Mouse (Mus musculus) R1 (cell line): ENCODE data around the gene Slamf6.
A peak's percentile ranks its signal among the peaks of the same experiment; 100 is the strongest.
"Not testable (repeated sequence)": the region's sequence is repeated elsewhere in the genome, so short reads cannot be mapped to it uniquely, and the experiment has no call there.

Experiments used
- DNase-seq: peaks from one replicate; pipeline ENCODE4 v3.0.0-alpha.2; 2018; ENCODE audit warnings: low read depth, low spot score

Slamf6 gene

DNA sequence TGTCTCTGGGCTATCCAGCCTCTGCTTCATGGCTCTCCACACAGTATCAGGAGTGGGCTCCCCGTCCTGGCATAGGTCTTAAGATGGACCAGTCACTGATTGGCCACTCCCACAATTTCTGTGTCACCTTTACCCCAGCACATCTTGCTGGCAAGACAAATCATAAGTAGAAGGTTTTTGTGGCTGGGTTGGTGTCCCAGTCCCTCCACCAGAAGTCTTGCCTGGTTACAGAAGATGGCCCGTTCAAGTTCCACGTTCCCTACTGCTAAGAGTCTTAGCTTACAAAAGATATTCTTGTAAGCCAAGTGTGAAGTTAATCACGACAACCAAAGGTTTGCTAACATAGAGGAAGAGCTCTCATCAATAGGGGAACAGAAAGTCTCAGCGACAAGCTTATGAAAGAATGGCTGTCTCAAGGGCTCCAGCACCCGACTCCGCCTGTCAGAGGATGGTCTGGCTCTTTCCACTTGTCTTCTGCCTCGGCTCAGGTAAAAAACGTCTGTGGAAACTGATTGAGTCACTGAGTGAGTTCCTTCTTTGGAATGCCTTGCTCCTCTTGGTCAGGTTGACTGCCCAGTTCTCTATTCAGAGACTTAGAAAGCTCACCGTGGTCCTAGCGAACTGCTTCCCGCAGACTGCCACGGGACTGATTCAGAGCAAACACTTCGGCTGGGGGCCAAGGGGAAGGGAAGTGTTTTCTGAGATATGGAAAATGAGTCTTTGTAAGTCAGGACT, at the start of gene Slamf6:
TSS of gene Slamf6 (plus strand) at position 211 of the 735 bp plus-strand sequence.
- no peak for DNase-seq

DNA sequence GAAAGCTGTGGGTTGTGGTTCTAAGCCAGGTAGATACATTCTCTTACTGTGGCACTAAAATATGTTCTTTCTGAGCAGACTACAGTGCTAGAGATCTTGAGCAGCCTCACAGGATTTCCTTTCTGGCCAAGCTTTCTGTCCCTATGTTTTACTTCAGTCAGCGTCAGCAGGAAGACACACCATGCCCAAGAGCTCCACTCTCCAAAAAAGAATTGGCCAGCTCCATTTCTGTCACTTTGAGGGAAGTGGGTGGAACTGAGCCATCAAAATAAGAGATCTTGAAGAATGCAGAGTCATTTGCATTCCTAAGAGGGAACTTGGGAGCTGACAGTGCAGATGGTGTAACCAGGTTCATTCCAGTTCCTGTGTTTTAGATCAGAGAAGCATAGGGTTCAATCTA, 30.3 kb upstream of the Slamf6 start:
- no peak for DNase-seq

DNA sequence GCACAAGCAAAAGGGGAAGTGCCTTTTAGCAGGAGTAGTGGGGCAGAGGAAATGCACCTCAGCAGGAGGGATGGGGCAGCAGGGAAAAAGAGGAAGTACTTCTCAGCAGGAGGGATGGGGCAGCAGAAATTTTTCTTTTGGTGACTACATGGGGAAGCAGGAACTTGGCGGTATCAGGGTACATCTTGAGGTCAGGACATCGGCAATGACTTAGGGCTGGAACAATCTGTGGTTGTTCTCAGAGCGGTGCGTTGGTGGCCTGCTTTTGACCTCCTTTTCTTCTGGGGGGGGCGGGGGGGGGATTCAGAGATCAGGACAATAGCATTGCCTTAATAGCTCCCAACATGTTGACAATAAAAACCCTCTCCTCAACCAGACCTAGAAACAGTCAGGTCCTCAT, 22.0 kb upstream of the Slamf6 start, which contains the start of gene Gm10521:
TSS of gene Gm10521 (plus strand) at position 301 of the 400 bp plus-strand sequence.
- not testable (repeated sequence) for DNase-seq

DNA sequence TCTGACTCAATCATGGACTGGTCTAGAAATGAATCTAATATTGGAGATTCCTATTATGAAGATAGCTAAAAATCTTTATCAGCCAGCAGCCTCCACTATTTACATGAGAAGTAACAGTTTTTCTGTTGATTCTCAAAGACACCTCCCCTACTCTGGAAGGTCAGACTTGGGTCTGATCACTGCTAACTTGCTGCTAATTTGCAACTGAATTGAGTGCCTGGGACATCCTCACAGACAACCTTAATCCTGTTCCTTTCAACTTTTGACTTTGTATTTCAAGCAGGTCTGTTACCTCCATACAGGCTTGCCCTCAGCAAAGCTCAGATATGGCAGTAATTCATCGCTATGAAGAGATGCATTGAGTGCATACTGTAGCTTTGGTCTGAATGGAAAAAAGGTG, 13.3 kb upstream of the Slamf6 start:
- peak; percentile 61 for DNase-seq

DNA sequence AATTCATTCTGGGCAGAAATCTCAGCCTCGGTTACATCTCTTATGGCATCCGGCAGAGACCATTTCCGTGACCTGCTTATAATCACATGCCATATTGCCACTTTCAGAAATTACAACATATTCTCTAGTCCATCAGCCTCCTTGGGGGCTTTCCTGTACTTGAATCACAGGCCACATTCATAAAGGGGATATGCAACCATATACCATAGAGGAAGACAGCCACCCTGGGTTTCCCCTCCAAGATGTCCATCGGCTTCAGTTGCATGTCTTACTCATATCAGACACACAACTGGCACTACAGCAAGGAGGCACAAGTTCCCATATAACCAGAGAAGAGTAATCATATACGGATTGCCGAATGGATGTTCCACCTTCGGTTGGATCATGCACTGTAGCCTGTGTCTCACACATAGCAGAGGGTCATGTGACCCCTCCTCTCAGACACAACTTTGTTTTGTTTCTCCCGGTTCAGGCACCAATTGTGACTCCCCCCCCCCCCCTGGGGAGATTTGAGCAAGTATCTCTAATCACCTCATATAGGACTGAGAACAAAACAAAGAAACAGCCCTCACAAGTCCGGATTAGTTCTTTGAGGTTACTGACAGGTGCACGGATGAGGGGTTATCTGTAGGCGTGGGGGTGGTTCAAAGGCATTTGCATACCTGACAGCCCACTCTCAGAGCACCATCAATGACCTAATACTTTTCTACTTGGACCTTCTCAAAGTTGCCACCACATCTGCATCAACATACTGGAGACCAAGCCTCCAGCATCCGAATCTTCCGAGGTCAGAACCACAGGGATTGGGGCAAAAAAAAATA, 1.5 kb upstream of the Slamf6 start:
- DNase-seq: no peak

DNA sequence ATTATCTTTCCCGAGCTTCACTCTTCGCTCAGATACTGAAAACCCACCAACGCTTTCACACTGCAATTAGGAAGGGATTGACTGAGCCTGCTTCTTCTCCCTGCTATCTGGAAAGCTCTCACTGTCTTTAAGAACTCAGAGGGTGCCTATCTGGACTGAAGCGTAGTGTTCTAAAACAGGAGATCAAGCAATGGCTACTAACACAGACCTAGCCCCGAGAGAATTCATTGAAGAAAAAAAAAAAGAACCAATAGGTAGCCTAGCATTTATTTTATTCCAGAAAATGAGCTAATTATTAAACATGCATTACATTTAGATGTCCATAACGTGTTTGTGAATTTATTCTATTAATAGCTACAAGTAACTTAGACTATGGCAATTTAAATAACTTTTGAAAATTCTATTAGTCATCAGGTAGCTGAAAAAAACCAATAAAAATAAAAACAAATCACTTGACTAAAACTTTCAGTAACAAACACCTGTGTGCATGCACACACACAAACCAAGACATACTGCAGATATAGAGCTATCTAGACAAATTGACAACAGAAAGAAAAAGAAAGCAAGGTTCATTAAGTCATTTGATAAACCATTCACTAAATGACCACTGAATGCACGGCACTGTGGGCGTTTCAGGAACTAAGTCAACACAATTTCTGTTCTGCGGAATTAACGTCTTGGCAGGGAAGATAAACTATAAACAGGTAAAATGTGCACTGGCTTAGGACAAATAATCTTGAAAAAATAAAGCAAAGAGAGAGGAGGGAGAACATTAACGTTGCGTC, 1.0 kb downstream of the Slamf6 start:
- DNase-seq: no peak

DNA sequence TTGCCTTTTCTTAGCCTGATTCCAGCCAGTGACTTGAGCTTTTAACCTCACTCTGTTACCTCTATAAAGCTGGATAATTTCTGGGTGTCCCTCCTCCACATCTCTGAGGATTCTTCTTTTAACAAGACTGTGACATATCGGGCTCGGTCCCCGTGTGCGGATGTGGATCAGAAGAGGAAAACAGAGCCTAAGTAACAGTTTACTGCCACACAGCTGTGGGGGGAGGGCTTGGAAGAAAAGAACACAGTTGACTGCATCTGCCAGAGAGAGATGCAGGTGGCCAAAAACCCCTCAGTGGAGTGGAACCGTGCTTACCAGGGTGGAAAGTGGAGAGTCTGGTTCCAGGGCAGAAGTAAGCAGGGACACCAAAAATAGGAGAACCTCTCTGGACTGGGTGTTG, 1.9 kb downstream of the Slamf6 start:
- no peak for DNase-seq

DNA sequence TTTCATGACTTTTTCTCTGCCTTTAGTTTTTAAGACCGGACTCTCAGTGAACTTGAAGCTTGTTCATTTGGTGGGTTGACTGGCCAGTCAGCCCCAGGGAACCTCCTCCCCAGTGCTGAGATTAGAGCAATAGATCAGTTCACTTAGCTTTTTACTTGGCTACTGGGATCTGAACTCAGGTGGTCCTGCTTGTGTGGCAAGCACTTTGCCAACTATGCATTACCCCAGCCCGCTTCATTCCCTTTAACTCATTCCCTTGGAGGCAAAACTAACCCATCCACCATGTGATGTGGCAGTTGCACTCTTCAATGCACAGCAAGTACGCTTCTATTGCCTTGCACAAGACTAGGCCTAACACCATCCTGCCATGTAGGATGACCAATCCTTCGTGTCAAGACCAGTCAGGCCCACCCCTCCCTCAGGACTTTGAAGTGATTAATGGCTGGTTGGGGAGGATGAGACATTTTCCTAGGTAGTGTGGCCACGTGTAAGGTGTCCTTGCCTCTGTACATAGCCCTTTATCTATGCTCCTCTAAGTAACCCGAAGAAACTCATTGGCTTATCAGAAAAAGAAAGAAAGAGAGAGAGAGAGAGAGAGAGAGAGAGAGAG, 2.7 kb downstream of the Slamf6 start:
- no peak for DNase-seq

DNA sequence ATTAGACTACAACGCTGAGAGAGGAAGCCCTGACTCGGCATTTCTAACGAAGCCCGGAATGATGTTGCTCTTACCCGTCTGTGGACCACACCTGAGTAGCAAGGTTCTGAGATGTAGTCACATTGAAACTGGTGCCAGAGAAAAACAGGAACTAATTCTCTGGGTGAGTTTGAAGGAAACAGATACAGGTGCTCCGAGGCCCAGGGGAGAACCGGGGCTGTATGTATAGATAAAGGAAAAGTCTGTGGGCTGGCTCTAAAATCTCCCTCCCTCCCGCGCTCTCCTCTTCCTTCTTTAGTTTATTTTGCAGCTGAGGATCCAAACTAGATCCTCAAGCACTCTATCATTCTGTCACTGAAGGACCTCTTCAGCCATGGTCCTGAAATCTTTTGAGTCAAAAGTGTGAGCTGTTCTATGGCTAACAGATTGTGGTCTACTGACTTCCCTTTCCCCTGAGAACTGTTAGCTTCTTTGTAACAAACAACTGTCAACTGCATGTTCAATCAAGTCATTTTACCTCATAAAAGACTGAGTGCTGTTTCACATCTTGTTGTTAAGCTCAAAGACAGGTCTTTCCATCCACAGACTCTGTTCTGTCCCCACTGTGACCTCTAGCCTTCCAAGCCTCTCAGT, 3.8 kb downstream of the Slamf6 start:
- no peak for DNase-seq

DNA sequence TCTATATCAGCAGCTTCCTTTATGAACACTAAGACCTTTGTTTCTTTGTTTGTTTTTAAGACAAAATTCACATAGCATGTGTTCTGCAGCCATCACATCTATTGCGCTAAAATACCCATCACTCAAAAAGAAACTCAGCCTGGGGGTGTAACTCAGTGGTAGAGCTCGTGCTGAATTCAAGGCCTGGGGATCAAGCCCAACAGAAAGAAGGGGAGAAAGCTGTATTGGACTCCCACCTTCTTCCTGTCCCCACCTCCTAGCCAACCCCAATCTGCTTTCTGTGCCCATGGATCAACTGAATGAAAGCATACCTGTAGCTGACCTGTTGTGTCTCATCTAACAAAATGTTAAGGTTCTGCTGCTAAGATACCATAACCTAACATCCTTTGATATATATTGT, 4.3 kb downstream of the Slamf6 start:
- DNase-seq: no peak

DNA sequence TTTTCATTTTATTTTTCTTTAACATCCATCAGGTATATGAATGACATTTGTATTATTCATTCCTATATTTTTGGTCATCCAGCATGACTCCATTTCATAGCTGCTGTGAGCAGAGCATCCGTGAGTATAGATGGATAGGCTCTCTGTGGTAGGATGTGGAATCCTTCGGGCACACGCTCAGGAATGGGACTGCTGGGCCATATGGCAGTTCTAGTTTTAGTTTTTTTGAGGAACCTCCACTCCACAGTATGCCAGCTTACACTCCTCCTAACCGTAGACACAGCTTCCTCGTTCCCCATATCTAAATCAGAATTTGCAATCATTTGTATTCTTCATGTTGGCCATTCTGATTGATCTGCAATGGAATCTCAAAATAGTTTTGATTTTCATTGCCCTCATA, 5.5 kb downstream of the Slamf6 start:
- DNase-seq: no peak

DNA sequence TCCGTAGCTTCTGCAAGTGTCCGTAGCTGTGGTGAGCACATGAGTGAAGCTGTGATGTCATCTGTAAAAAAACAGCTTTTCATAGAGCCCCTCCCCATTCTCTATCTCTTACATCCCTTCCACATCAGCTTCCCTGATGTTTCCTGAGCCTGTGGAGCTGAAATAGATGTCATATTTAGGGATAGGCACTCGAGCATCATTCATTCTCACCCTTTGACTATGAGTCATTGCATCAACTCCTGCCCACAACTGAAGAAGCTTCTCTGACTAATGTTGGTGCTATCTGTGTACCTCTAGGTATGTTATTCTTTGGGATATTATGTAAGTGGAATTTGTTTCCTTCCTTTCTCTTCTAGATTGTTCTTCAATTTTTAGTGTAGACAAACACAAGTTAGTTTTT, 7.6 kb downstream of the Slamf6 start:
- DNase-seq: no peak

DNA sequence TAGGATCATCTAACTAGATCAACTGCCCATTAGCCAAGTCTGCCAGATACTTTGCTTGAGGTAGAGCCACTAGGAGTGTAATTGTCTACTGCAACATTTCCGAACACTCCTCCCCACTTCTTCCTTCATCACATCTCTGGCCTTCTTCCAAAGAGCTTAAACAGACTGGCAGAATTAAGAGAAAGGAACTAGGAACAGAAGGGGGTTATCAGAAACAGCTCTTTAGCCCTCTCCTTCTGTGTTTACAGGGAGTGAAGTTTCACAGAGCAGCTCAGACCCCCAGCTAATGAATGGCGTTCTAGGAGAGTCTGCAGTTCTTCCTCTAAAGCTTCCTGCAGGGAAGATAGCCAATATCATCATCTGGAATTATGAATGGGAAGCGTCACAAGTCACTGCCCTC, 16.5 kb downstream of the Slamf6 start:
- DNase-seq: no peak

DNA sequence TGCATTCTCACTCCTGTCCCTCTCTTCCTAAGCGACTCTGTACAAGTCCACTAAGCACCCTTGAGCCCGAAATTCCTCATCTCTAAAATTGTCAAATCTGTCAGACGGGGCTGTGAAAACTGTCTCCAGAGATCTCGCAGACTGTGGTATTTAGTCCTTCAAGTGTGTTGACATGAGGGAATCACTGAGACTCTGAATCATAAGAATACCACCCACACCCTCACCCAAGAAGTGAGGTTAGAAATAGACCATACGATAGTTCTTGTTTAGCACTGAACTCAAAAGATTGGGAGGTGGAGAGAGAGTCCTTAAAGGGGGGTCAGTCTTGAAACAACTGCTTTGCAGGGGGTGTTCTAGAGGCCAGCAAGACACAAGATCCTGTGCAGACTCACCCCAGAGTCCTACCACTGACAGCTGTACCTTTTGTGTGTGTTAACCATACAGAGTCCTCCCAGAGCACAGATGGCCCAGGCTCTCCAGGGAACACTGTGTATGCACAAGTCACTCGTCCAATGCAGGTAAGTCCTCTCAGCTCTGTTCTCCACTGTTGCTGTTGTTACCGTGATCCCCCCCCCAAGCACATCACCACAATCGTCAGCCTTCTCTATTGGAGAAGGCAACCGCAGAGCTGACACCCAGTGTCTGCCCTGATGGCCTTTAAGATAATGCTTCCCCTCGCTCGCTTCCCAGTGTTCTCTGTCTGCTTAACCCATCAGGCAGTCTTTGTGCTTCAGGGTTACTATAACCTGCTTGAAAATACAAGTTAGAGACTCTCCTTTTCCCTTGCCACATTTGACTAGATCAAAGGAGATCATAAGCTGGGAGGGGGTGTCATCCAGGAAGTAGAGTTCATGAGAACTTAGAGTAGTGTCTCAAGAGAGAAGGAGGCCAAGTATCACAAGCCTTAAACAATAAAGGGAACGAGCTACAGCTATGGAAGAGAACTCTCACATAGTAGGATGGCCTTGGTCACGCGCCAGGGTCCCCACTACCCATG, 21.9 kb downstream of the Slamf6 start:
- DNase-seq: no peak

DNA sequence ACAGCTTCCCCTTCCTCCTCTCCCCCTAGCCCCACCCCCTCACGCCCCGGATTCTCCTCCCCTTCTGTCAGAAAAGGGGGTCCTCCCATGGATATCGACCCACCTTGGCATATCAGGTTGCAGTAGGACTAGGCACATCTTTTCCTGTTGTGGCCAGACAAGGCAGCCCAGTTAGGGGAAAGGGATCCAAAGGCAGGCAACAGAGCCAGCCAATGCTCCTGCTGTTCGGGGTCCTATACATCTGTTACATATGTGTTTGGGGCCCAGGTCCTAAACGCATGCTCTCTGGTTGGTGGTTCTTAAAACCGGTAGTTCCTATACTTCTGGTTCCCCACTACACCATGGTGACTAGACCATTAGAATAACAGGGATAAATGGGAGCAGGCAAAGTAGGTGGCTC, 23.3 kb downstream of the Slamf6 start:
- no peak for DNase-seq

DNA sequence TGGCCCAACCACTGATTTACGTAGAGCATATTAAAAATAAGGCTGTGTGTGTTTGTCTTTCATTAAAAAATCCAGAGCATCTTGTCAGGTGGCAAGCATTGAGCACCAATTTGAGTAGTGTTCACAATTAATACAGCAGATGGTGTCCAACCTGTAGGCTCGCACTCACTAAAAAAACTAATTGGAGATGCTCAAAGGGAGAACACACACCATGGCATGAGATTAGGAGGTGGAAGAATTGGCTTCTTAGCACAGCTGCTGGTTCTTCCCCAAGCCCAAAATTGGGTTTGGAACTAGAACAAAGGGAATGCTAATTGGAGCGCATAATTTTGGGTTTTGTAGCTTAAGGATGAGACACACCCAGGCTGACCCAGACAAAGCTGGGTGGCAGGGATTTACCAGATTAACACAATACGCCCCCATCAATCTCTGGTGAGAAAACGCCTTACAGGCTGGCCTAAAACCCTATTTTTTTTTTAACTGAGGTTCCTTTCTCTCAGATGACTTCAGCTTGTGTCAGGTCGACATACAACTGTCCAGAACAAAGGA, 29.2 kb downstream of the Slamf6 start:
- DNase-seq: peak; percentile 71

DNA sequence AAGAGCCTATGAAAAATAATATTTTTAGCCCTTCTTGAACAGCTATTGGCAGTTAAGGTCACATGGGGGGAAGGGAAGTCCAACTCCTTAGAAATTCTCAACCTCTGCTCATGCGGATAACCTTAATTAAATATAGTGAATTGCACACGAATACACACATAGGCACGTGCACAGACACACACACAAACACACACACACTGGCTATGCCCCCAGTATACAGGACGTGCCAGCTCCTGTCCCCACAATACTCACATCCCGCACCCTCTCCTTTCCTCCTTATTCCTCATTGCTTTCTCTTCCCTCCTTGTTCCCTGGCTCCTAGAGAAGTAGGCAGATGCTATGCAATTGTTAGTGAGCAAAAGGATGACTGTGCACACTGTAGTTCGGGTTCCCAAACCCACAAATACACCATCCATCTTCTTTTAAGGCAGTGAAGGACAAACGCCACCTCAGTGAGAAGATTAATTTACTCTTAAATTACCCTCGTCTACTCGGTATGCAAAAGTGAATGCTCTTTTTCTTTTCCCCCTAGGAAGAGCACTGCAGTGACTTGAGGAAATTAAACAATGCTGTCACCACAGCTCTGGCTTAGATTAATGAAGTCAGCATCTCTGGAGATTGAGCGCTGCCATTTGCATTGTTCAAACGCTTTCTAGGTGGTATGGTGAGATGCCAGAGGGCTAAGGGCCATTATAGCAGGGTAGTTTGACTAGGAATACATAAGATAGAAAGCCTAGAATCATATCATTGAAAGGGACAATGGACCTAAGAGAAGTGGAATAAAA, 31.0 kb downstream of the Slamf6 start:
- DNase-seq: no peak

DNA sequence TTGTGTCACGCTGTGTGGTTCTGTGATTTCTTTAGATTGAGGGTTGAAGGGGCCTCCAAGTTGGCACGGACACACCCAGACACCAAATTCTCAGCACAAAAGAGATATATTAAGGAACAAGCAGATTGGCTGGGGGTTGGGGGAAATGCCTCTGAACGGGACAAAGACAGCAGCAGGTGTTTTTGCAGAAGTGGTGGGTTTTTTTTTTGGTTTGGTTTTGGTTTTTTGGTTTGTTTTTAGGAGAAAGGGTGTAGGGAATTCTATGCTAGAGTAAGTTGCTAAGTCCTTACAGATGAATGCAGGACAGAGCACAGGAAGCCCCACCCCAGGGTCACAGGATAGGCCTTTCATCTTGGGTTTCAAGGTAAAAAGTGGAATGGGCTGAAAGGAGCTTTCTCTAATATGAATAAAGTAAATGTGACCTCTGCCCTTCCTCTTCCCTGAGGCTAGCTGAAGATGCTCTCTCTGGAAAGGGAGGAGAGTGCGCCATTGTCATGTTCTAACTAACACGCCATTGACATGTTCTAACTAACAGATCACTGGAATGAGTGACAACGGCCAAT, 31.7 kb downstream of the Slamf6 start:
- DNase-seq: peak; percentile 61

DNA sequence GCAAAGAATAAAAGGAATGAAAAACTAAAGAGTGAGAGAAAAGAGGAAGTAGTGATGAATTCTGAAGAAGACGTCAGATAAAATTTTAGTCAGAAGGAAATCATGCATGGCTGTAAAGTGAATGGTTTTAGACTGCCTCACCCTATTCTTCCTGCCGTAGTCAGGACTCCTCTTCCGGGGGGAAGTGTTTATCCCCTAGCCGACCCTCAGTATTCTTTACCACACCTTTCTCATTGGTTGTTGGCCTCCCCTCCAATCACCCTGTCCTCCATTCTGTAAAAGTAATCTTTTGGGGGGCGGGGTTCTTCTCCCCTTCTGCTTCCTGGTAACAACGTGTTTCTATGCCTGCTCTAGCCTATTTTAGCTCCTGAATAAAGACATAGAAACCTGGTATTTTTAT, 37.8 kb downstream of the Slamf6 start:
- DNase-seq: peak; percentile 61
